In the genomic region with DNA sequence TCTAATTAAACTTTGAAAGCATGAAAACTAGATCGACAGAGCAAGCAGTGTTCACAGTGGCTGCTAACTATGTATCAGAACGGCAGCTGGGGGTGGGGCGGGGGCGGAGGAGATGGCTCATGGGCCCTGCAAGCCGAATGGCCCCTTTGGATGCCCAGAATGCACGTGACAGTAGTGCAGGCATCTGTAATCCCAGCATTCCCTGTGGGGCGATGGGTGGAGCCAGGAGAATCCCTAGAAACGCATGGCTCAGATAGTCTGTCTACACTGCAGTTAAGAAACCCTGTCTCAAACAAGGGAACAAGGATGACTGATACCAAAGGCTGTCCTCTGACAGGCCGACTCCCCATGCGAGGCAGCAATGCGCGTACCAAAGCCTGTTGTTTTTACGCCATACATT, we compare ENCODE assay signal across 28 mouse cellular contexts. TPM values are rescaled to one million over a fixed set of nuclear protein-coding genes. Genes with fewer than 3 reads are reported as not detected.
DNase-seq lines count a peak whose midpoint lies in the region; ATAC-seq and TF ChIP-seq lines count a peak whose summit lies in the region.
"Had no signal": no experiment of that assay in that cellular context is flagged by ENCODE, and none has a peak within 500 bp of the region (broad histone marks: within the 10 kb centered on the region; RNA-seq: fewer than 3 reads in every experiment).

No protein-coding gene starts in this region.

- no peak for TF ChIP-seq EP300 in stomach, postnatal 0 days (optimal IDR thresholded peaks at IDR 0.05)

- no peaks in the 10 kb centered on the region for H3K9me3 ChIP-seq in heart, embryonic 10.5 days
- H3K9me3 ChIP-seq in stomach, postnatal 0 days (ENCODE audit: control insufficient read depth, low read length) = no peaks in the 10 kb centered on the region
- H3K9me3 ChIP-seq in kidney, embryonic 16.5 days (ENCODE audit: low read length) = no peaks in the 10 kb centered on the region
- H3K9me3 ChIP-seq: embryonic facial prominence, embryonic 10.5 days; embryonic facial prominence, embryonic 12.5 days; forebrain, embryonic 13.5 days; forebrain, embryonic 15.5 days had no signal

- 69% methylated on average over 13 of the region's 13 CpGs for WGBS in heart, embryonic 10.5 days
- WGBS in stomach, postnatal 0 days = 68% methylated on average over 13 of the region's 13 CpGs
- WGBS in kidney, embryonic 16.5 days = 79% methylated on average over 13 of the region's 13 CpGs

- H3K27me3 ChIP-seq in heart, embryonic 10.5 days (ENCODE audit: insufficient read depth, poor library complexity, severe bottlenecking) = peaks cover 3% of the 10 kb centered on the region; the same call in 1 of the 2 replicates
- no peaks in the 10 kb centered on the region for H3K27me3 ChIP-seq in stomach, postnatal 0 days (ENCODE audit: control insufficient read depth, insufficient read depth, low read length)
- no peaks in the 10 kb centered on the region for H3K27me3 ChIP-seq in kidney, embryonic 16.5 days (ENCODE audit: insufficient read depth, low read length)
- H3K27me3 ChIP-seq: CH12.LX; embryonic facial prominence, embryonic 12.5 days; forebrain, embryonic 13.5 days; forebrain, embryonic 15.5 days had no signal

- no peak overlapping the region for H3K4me2 ChIP-seq in stomach, postnatal 0 days (replicated peaks; ENCODE audit: low read depth)
- no peak overlapping the region for H3K4me2 ChIP-seq in kidney, embryonic 16.5 days (replicated peaks; ENCODE audit: low read depth, low read length)
- H3K4me2 ChIP-seq: embryonic facial prominence, embryonic 12.5 days; forebrain, embryonic 13.5 days; forebrain, embryonic 15.5 days had no signal

- H3K36me3 ChIP-seq in heart, embryonic 10.5 days = no peaks in the 10 kb centered on the region
- H3K36me3 ChIP-seq in stomach, postnatal 0 days (ENCODE audit: control insufficient read depth, insufficient read depth, low read length) = no peaks in the 10 kb centered on the region
- no peaks in the 10 kb centered on the region for H3K36me3 ChIP-seq in kidney, embryonic 16.5 days (ENCODE audit: insufficient read depth, low read length)
- H3K36me3 ChIP-seq: embryonic facial prominence, embryonic 10.5 days; embryonic facial prominence, embryonic 12.5 days; forebrain, embryonic 15.5 days had no signal

- H3K27ac ChIP-seq in heart, embryonic 10.5 days = no peak overlapping the region
- no peak overlapping the region for H3K27ac ChIP-seq in stomach, postnatal 0 days (replicated peaks)
- no peak overlapping the region for H3K27ac ChIP-seq in kidney, embryonic 16.5 days (ENCODE audit: low read length)
- H3K27ac ChIP-seq: embryonic facial prominence, embryonic 10.5 days; embryonic facial prominence, embryonic 12.5 days; forebrain, embryonic 13.5 days; forebrain, embryonic 15.5 days had no signal

- H3K4me1 ChIP-seq in heart, embryonic 10.5 days = no peaks in the 10 kb centered on the region
- no peaks in the 10 kb centered on the region for H3K4me1 ChIP-seq in stomach, postnatal 0 days (replicated peaks; ENCODE audit: control insufficient read depth, insufficient read depth)
- no peaks in the 10 kb centered on the region for H3K4me1 ChIP-seq in kidney, embryonic 16.5 days (ENCODE audit: insufficient read depth, low read length)
- H3K4me1 ChIP-seq: embryonic facial prominence, embryonic 10.5 days; embryonic facial prominence, embryonic 12.5 days; forebrain, embryonic 13.5 days; forebrain, embryonic 15.5 days had no signal

- no peak for TF ChIP-seq CTCF in stomach, postnatal 0 days (IDR thresholded peaks at IDR 0.05; ENCODE audit: low read depth)

- peak; percentile 66 for DNase-seq in heart, adult 11 months
- DNase-seq in heart, embryonic 10.5 days (ENCODE audit: low spot score) = no peak
- DNase-seq in ES-CJ7 (ENCODE audit: low read depth, low spot score) (peak; percentile 61), R1 (ENCODE audit: low read depth, low spot score) (peak; percentile 68)
- DNase-seq in stomach, postnatal 0 days (ENCODE audit: low spot score) = peak; percentile 10
- no peak for DNase-seq in embryo, embryonic 10 days (ENCODE audit: low spot score)
- no peak for DNase-seq in c-Kit-positive CD71-positive TER-119-positive erythroid progenitor cells, embryonic 14.5 days (ENCODE audit: low spot score)
- DNase-seq: adrenal gland, adult 8-10 months; adrenal gland, postnatal 14 days; adrenal gland, postnatal 36 days; B cell, adult 2 months; cerebellum, adult 11 months; cerebellum, adult 18-20 months; cerebellum, adult 8-10 months; cerebellum, adult 9-11 months; cerebellum, postnatal 14 days; cerebellum, postnatal 36 days; forebrain, postnatal 0 days had no signal

- no peak overlapping the region for H3K4me3 ChIP-seq in heart, embryonic 10.5 days
- H3K4me3 ChIP-seq in stomach, postnatal 0 days (ENCODE audit: low read depth, low read length) = no peak overlapping the region
- no peak overlapping the region for H3K4me3 ChIP-seq in kidney, embryonic 16.5 days (ENCODE audit: low read length)
- H3K4me3 ChIP-seq: embryonic facial prominence, embryonic 10.5 days; embryonic facial prominence, embryonic 12.5 days; forebrain, embryonic 13.5 days; forebrain, embryonic 15.5 days had no signal

- no peak for ATAC-seq in stomach, postnatal 0 days (ENCODE audit: low FRiP score, low TSS enrichment)
- ATAC-seq in kidney, embryonic 16.5 days (ENCODE audit: low FRiP score, low TSS enrichment) = no peak
- ATAC-seq: activated CD4-positive, CD25-positive, alpha-beta regulatory T cell, adult 4 months; CD4-positive, CD25-positive, alpha-beta regulatory T cell, adult 4 months; forebrain, embryonic 13.5 days; forebrain, embryonic 15.5 days; forebrain, postnatal 0 days; Patski had no signal

- H3K9ac ChIP-seq in stomach, postnatal 0 days (ENCODE audit: low read length) = no peak overlapping the region
- no peak overlapping the region for H3K9ac ChIP-seq in kidney, embryonic 16.5 days (replicated peaks; ENCODE audit: low read length)
- H3K9ac ChIP-seq: embryonic facial prominence, embryonic 12.5 days; forebrain, embryonic 13.5 days; forebrain, embryonic 15.5 days; forebrain, postnatal 0 days had no signal

RNA-seq across cellular contexts. Expression of a gene that starts 14.6 kb away (rescaled TPM):
- polyA plus RNA-seq in heart, embryonic 10.5 days (2016; fragmentation: Nextera tagmentation; extraction: Ambion mirVana) = 0.09 and 0.10 TPM in 2 replicates
- 0.02 and 0.08 TPM in 2 replicates for polyA plus RNA-seq in stomach, postnatal 0 days (2015; fragmentation: Nextera tagmentation; extraction: Ambion mirVana)
- polyA plus RNA-seq in kidney, embryonic 16.5 days (2015; fragmentation: Nextera tagmentation; extraction: Ambion mirVana) = 0.36 and 0.49 TPM in 2 replicates
- polyA plus RNA-seq: embryonic facial prominence, embryonic 10.5 days; forebrain, embryonic 11.5 days had no signal

RNA-seq across cellular contexts. Expression of a gene that starts 43.5 kb away (rescaled TPM):
- polyA plus RNA-seq in heart, embryonic 10.5 days (2016; fragmentation: Nextera tagmentation; extraction: Ambion mirVana) = not detected in 2 replicates
- polyA plus RNA-seq in stomach, postnatal 0 days (2015; fragmentation: Nextera tagmentation; extraction: Ambion mirVana) = 0.10 and 0.22 TPM in 2 replicates
- 0.17 and 0.24 TPM in 2 replicates for polyA plus RNA-seq in kidney, embryonic 16.5 days (2015; fragmentation: Nextera tagmentation; extraction: Ambion mirVana)
- polyA plus RNA-seq: activated CD4-positive, CD25-positive, alpha-beta regulatory T cell, adult 4 months; embryonic facial prominence, embryonic 12.5 days; forebrain, embryonic 11.5 days; forebrain, postnatal 0 days had no signal

Comparison
In these comparisons a context has a peak if more than half of its experiments do, and no peak if none do; other contexts are left out.
1. DNase-seq: peak in heart, adult 11 months (single experiment), ES-CJ7 (single experiment), R1 (single experiment) and stomach, postnatal 0 days (single experiment); none in heart, embryonic 10.5 days (single experiment), embryo, embryonic 10 days (single experiment) and c-Kit-positive CD71-positive TER-119-positive erythroid progenitor cells, embryonic 14.5 days (single experiment).